Mouse (Mus musculus) lung, embryonic 16.5 days (tissue): ENCODE data around the gene Mup5. TPM values are rescaled to one million over a fixed set of nuclear protein-coding genes. Genes with fewer than 3 reads are reported as not detected.
"Not testable (repeated sequence)": the region's sequence is repeated elsewhere in the genome, so short reads cannot be mapped to it uniquely, and the experiment has no call there.

ENCODE experiments used
- ATAC-seq: fragments of 200-750 bp; cut with Nextera tagmentation; 2 replicates; pipeline ENCODE4 v1.8.0; 2017; ENCODE audit warnings: low read depth, mild to moderate bottlenecking, moderate library complexity
- H3K27ac ChIP-seq: fragments of 300-500 bp; sonication (generic); 2 replicates; pipeline ENCODE4 v1.5.1; 2014; ENCODE audit warnings: mild to moderate bottlenecking, control low read depth, low read length
- H3K27me3 ChIP-seq: fragments of 300-500 bp; sonication (generic); 2 replicates; pipeline ENCODE4 v1.6.1; 2014; ENCODE audit warnings: low read depth, low read length, mixed read lengths; ENCODE audit not compliant: control insufficient read depth, insufficient read depth
- H3K36me3 ChIP-seq: fragments of 300-500 bp; sonication (generic); 2 replicates; pipeline ENCODE4 v1.6.1; 2014; ENCODE audit warnings: low read length; ENCODE audit not compliant: control insufficient read depth, insufficient read depth
- H3K4me1 ChIP-seq: fragments of 300-500 bp; sonication (generic); replicated peaks from 2 replicates; pipeline ENCODE4 v1.6.1; 2014; ENCODE audit warnings: low read length, mixed read lengths; ENCODE audit not compliant: control insufficient read depth, insufficient read depth
- H3K4me2 ChIP-seq: fragments of 300-500 bp; sonication (generic); 2 replicates; pipeline ENCODE4 v1.6.1; 2014; ENCODE audit warnings: low read depth, low read length, control low read depth
- H3K4me3 ChIP-seq: fragments of 300-500 bp; sonication (generic); 2 replicates; pipeline ENCODE4 v1.5.1; 2014; ENCODE audit warnings: mild to moderate bottlenecking, low read length, control low read depth
- H3K9ac ChIP-seq: fragments of 300-500 bp; sonication (generic); 2 replicates; pipeline ENCODE4 v1.6.1; 2014; ENCODE audit warnings: low read length, control low read depth
- H3K9me3 ChIP-seq: fragments of 300-500 bp; sonication (generic); 2 replicates; pipeline ENCODE4 v1.6.1; 2016; ENCODE audit warnings: low read length; ENCODE audit not compliant: control insufficient read depth
- WGBS: fragments of 180-500 bp; shearing (Covaris S2); extraction: QIAGEN DNeasy Blood & Tissue Kit; methylation state at CpG from one replicate; pipeline ENCODE4 v1.1.7; 2014; 5-methylcytosine and 5-hydroxymethylcytosine counted together
- polyA plus RNA-seq: library from polyadenylated mRNA; unstranded; fragments of >200 nt; fragmentation: Nextera tagmentation; extraction: Ambion mirVana; gene quantifications from 2 replicates; pipeline ENCODE4 v1.2.1, GENCODE M21; 2015

Mup5 gene
- polyA plus RNA-seq = not detected in 2 replicates

DNA sequence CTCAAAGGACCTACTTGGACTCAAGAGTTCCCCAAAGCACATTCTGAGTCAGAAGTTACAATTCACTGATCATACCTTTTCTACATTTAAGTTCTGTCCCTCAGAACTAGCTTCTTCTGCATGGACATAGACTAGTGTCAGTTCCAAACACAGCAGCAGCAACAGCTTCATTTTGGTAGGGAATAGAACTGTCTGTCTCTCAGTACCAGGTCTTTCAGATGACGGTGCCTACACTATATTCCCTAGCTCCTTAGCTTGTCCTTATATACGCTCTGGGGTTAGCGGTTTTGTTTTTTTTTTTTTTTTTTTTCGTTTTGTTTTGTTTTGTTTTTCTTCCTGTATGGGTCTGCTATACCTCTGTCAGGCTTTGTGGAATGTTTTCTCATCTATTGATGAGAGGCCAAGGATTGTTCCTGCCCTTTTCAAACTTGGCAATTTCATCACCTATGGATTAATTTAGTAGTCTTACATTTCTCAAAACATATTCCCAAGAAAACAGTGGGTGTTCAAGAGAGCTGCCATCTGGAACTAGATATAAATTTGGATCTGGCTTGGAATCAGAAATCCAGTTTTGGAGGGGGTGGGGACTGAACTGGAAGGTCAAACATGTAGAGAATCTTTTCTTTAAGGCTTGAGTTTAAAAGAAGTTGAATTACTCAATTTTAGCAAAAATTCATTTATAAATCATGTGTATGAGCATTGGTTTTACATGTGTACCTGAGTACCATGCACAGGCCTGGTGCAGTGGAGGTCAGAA is at the start of gene Mup5:
Gene Mup5, minus strand, starts transcription at position 282 of the 757 bp plus-strand sequence.
- H3K4me1 ChIP-seq = no peaks in the 10 kb centered on the region
- no peaks in the 10 kb centered on the region for H3K36me3 ChIP-seq
- H3K27ac ChIP-seq = no peak within 1 kb of the TSS
- no peaks in the 10 kb centered on the region for H3K9me3 ChIP-seq
- no peak within 1 kb of the TSS for H3K9ac ChIP-seq
- 71% methylated on average over 4 of the region's 4 CpGs for WGBS
- no peak for ATAC-seq
- no peak within 1 kb of the TSS for H3K4me3 ChIP-seq
- H3K4me2 ChIP-seq = no peak within 1 kb of the TSS
- H3K27me3 ChIP-seq = no peaks in the 10 kb centered on the region

GRCm38 (mm10) chr4:61858160-61858559 is 23.1 kb upstream of the Mup5 start:
- 48% methylated on average over 4 of the region's 4 CpGs for WGBS
- Histone ChIP-seq H3K4me1 (no peaks in the 10 kb centered on the region), H3K4me3 (no peak overlapping the region), H3K36me3 (no peaks in the 10 kb centered on the region), H3K27ac (no peak overlapping the region), H3K9ac (no peak overlapping the region), H3K9me3 (no peaks in the 10 kb centered on the region), H3K27me3 (no peaks in the 10 kb centered on the region), H3K4me2 (no peak overlapping the region)
- ATAC-seq = no peak

- WGBS = 75% methylated on average over 18 of the region's 18 CpGs
These were observed 21.0 kb upstream of the Mup5 start for GRCm38 (mm10) chr4:61855831-61856698.

GRCm38 (mm10) chr4:61855344-61855743 is 20.3 kb upstream of the Mup5 start:
- Histone ChIP-seq H3K9me3 (peaks cover 4% of the 10 kb centered on the region; the same call in 1 of the 2 replicates), H3K4me3 (no peak overlapping the region), H3K9ac (no peak overlapping the region), H3K27me3 (no peaks in the 10 kb centered on the region), H3K36me3 (no peaks in the 10 kb centered on the region), H3K27ac (no peak overlapping the region), H3K4me1 (no peaks in the 10 kb centered on the region), H3K4me2 (no peak overlapping the region)
- no peak for ATAC-seq
- 80% methylated on average over 6 of the region's 6 CpGs for WGBS

More at GRCm38 (mm10) chr4:61855831-61856698, 21.0 kb upstream of the Mup5 start:
- Histone ChIP-seq H3K4me1 (no peaks in the 10 kb centered on the region), H3K4me3 (no peak overlapping the region), H3K27me3 (no peaks in the 10 kb centered on the region), H3K9me3 (peaks cover 4% of the 10 kb centered on the region; the same call in 1 of the 2 replicates), H3K4me2 (no peak overlapping the region), H3K36me3 (no peaks in the 10 kb centered on the region), H3K9ac (no peak overlapping the region), H3K27ac (no peak overlapping the region)
- ATAC-seq = peak; percentile 38

- Histone ChIP-seq H3K4me3 (no peak overlapping the region), H3K4me2 (no peak overlapping the region), H3K27ac (no peak overlapping the region), H3K27me3 (no peaks in the 10 kb centered on the region), H3K4me1 (no peaks in the 10 kb centered on the region), H3K9ac (no peak overlapping the region), H3K36me3 (no peaks in the 10 kb centered on the region), H3K9me3 (no peaks in the 10 kb centered on the region)
- 74% methylated on average over 5 of the region's 5 CpGs for WGBS
- ATAC-seq = no peak
These were observed 9.9 kb upstream of the Mup5 start for GRCm38 (mm10) chr4:61844758-61845455.

- H3K4me2 ChIP-seq = no peak overlapping the region
- H3K27me3 ChIP-seq = no peaks in the 10 kb centered on the region
- H3K9me3 ChIP-seq = no peaks in the 10 kb centered on the region
- H3K36me3 ChIP-seq = no peaks in the 10 kb centered on the region
- H3K4me3 ChIP-seq = no peak overlapping the region
- H3K27ac ChIP-seq = no peak overlapping the region
- ATAC-seq = no peak
- H3K4me1 ChIP-seq = no peaks in the 10 kb centered on the region
- no peak overlapping the region for H3K9ac ChIP-seq
- WGBS = 69% methylated on average over 4 of the region's 4 CpGs
These were observed 5.8 kb downstream of the Mup5 start for GRCm38 (mm10) chr4:61829211-61829610.

DNA sequence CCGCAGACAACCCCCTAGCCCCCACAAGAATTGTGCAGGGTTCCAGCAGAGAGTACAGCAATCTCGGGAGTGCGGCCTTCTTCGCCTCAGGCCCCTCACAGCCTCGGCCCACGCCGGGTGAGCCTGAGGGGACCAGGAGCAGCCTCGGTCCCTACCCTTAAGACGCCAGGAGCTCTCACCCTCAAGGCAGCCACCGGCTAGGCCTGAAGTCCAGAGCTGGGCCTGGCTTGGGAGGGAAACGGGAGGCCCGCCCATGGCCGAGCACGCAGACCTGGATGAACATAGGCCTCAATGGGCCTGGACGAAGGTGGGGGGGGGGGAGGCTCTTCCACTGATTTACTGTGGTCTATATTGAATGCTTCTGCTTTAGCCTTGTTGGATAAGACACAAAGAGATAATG is 11.8 kb downstream of the Mup5 start:
- H3K36me3 ChIP-seq = no peaks in the 10 kb centered on the region
- peak; percentile 45; the same call in 1 of the 2 replicates for ATAC-seq
- H3K27me3 ChIP-seq = no peaks in the 10 kb centered on the region
- no peak overlapping the region for H3K9ac ChIP-seq
- H3K9me3 ChIP-seq = peaks cover 7% of the 10 kb centered on the region; the same call in 1 of the 2 replicates
- 88% methylated on average over 15 of the region's 15 CpGs for WGBS
- H3K4me1 ChIP-seq = no peaks in the 10 kb centered on the region
- no peak overlapping the region for H3K27ac ChIP-seq
- no peak overlapping the region for H3K4me2 ChIP-seq
- no peak overlapping the region for H3K4me3 ChIP-seq

DNA sequence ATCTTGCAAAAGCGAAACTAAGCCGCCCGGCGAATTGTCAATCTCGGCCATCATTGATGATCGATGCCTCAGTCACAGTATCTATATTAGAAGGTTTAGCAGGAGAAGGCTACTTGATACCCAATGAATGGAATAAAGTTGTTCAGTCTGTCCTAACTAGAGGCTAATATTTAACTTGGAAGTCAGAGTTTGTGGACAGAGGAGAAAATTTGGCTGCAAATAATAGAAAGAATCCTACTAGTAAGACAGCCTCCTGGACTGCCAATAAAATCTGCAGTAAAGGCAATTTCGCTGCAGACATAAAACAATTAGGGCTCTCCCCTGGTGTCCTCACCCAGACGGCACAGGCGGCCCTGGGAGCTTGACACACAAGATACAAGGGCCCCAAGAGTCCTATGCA is 12.5 kb downstream of the Mup5 start:
- not testable (repeated sequence) for H3K4me2 ChIP-seq, H3K4me3 ChIP-seq, H3K9ac ChIP-seq, H3K36me3 ChIP-seq, H3K27ac ChIP-seq, H3K27me3 ChIP-seq, ATAC-seq, H3K4me1 ChIP-seq, H3K9me3 ChIP-seq
- 88% methylated on average over 9 of the region's 9 CpGs for WGBS

- H3K4me2 ChIP-seq = no peak overlapping the region
- no peak for ATAC-seq
- WGBS = 8% methylated on average over 2 of the region's 2 CpGs
- H3K36me3 ChIP-seq = no peaks in the 10 kb centered on the region
- no peaks in the 10 kb centered on the region for H3K27me3 ChIP-seq
- H3K9me3 ChIP-seq = no peaks in the 10 kb centered on the region
- no peak overlapping the region for H3K4me3 ChIP-seq
- H3K27ac ChIP-seq = no peak overlapping the region
- H3K4me1 ChIP-seq = no peaks in the 10 kb centered on the region
- H3K9ac ChIP-seq = no peak overlapping the region
These were observed 19.4 kb downstream of the Mup5 start for GRCm38 (mm10) chr4:61815602-61816001.
